ENCODE assay signal across 39 mouse cellular contexts in genomic region chr1:175561806-175562205, GRCm38 (mm10). TPM values are rescaled to one million over a fixed set of nuclear protein-coding genes. Genes with fewer than 3 reads are reported as not detected.
"Had no signal": no experiment of that assay in that cellular context is flagged by ENCODE, and none has a peak within 500 bp of the region (broad histone marks: within the 10 kb centered on the region; RNA-seq: fewer than 3 reads in every experiment).

No protein-coding gene starts in this region.

- H3K27me3 ChIP-seq: heart, embryonic 12.5 days; heart, embryonic 13.5 days; heart, embryonic 15.5 days; hindbrain, embryonic 12.5 days; hindbrain, embryonic 13.5 days; hindbrain, embryonic 15.5 days; intestine, embryonic 15.5 days; kidney, embryonic 15.5 days had no signal

- H3K9me3 ChIP-seq: heart, embryonic 10.5 days; heart, embryonic 12.5 days; heart, embryonic 13.5 days; heart, embryonic 15.5 days; hindbrain, embryonic 10.5 days; hindbrain, embryonic 12.5 days; hindbrain, embryonic 13.5 days; hindbrain, embryonic 15.5 days; intestine, embryonic 15.5 days; kidney, embryonic 15.5 days had no signal

- H3K4me3 ChIP-seq: heart, embryonic 10.5 days; heart, embryonic 12.5 days; heart, embryonic 13.5 days; heart, embryonic 15.5 days; hindbrain, embryonic 10.5 days; hindbrain, embryonic 12.5 days; hindbrain, embryonic 13.5 days; hindbrain, embryonic 15.5 days; intestine, embryonic 15.5 days; kidney, embryonic 15.5 days; layer of hippocampus, adult 2 months; left cerebral cortex, adult 2 months had no signal

- ATAC-seq: hindbrain, embryonic 16.5 days; hindbrain, postnatal 0 days; inflammation-experienced regulatory T-cells, adult 6 months; intestine, embryonic 15.5 days; intestine, embryonic 16.5 days; intestine, postnatal 0 days had no signal

- DNase-seq: heart, postnatal 10 days; heart, postnatal 14 days; heart, postnatal 36 days; heart, postnatal 4 days; kidney, adult 11 months; kidney, adult 18-20 months; kidney, adult 2 months; kidney, adult 8-10 months; kidney, adult 9 months; kidney, postnatal 10 days; kidney, postnatal 14 days; kidney, postnatal 25 days; kidney, postnatal 36 days; kidney, postnatal 4 days; layer of hippocampus, adult 9-11 months; layer of hippocampus, postnatal 36 days had no signal

- H3K36me3 ChIP-seq: heart, embryonic 10.5 days; heart, embryonic 12.5 days; heart, embryonic 13.5 days; heart, embryonic 15.5 days; hindbrain, embryonic 10.5 days; hindbrain, embryonic 12.5 days; hindbrain, embryonic 13.5 days; hindbrain, embryonic 15.5 days; intestine, embryonic 15.5 days; kidney, embryonic 15.5 days had no signal

- H3K9ac ChIP-seq: heart, embryonic 12.5 days; heart, embryonic 13.5 days; heart, embryonic 15.5 days; hindbrain, embryonic 12.5 days; hindbrain, embryonic 13.5 days; hindbrain, embryonic 14.5 days; hindbrain, embryonic 15.5 days; intestine, embryonic 15.5 days; kidney, embryonic 15.5 days had no signal

- H3K27ac ChIP-seq: heart, embryonic 10.5 days; heart, embryonic 13.5 days; heart, embryonic 15.5 days; hindbrain, embryonic 10.5 days; hindbrain, embryonic 12.5 days; hindbrain, embryonic 13.5 days; hindbrain, embryonic 14.5 days; hindbrain, embryonic 15.5 days; hindbrain, postnatal 0 days; intestine, embryonic 15.5 days; kidney, embryonic 15.5 days; kidney, postnatal 0 days; layer of hippocampus, adult 2 months; left cerebral cortex, adult 2 months had no signal

- H3K4me1 ChIP-seq: heart, embryonic 10.5 days; heart, embryonic 12.5 days; heart, embryonic 13.5 days; heart, embryonic 15.5 days; hindbrain, embryonic 10.5 days; hindbrain, embryonic 12.5 days; hindbrain, embryonic 13.5 days; hindbrain, embryonic 15.5 days; intestine, embryonic 15.5 days; kidney, embryonic 15.5 days had no signal

- H3K4me2 ChIP-seq: heart, embryonic 12.5 days; heart, embryonic 13.5 days; heart, embryonic 15.5 days; hindbrain, embryonic 12.5 days; hindbrain, embryonic 13.5 days; hindbrain, embryonic 14.5 days; hindbrain, embryonic 15.5 days; intestine, embryonic 15.5 days; kidney, embryonic 15.5 days had no signal

RNA-seq across cellular contexts. Expression of gene Kmo, which starts 58.4 kb away (rescaled TPM):
- total RNA-seq: heart, postnatal 4 days; layer of hippocampus, adult 18-20 months; layer of hippocampus, postnatal 10 days; layer of hippocampus, postnatal 25 days had no signal
- polyA plus RNA-seq: hindbrain, embryonic 12.5 days; hindbrain, embryonic 15.5 days; kidney, embryonic 14.5 days had no signal
